In genomic region chr5:110559679-110560078, GRCm38 (mm10) we compare ENCODE assay signal across 34 mouse cellular contexts. TPM values are rescaled to one million over a fixed set of nuclear protein-coding genes. Genes with fewer than 3 reads are reported as not detected.
"Had no signal": no experiment of that assay in that cellular context is flagged by ENCODE, and none has a peak within 500 bp of the region (broad histone marks: within the 10 kb centered on the region; RNA-seq: fewer than 3 reads in every experiment).

No protein-coding gene starts in this region.

- H3K4me1 ChIP-seq: heart, embryonic 10.5 days; heart, embryonic 12.5 days; heart, embryonic 13.5 days; heart, embryonic 15.5 days; hindbrain, embryonic 12.5 days; hindbrain, embryonic 15.5 days; intestine, embryonic 15.5 days; kidney, embryonic 15.5 days had no signal

- H3K27me3 ChIP-seq: heart, embryonic 12.5 days; heart, embryonic 15.5 days; hindbrain, embryonic 12.5 days; hindbrain, embryonic 13.5 days; hindbrain, embryonic 15.5 days; intestine, embryonic 15.5 days; kidney, embryonic 15.5 days had no signal

- H3K27ac ChIP-seq: heart, embryonic 10.5 days; heart, embryonic 13.5 days; heart, embryonic 15.5 days; hindbrain, embryonic 10.5 days; hindbrain, embryonic 12.5 days; hindbrain, embryonic 13.5 days; hindbrain, embryonic 14.5 days; hindbrain, embryonic 15.5 days; hindbrain, postnatal 0 days; intestine, embryonic 15.5 days; kidney, embryonic 15.5 days; kidney, postnatal 0 days; layer of hippocampus, adult 2 months had no signal

- DNase-seq: heart, postnatal 10 days; heart, postnatal 14 days; heart, postnatal 4 days; kidney, adult 11 months; kidney, adult 18-20 months; kidney, adult 2 months; kidney, adult 8-10 months; kidney, adult 9 months; kidney, postnatal 10 days; kidney, postnatal 14 days; kidney, postnatal 25 days; kidney, postnatal 36 days; kidney, postnatal 4 days; layer of hippocampus, adult 9-11 months; layer of hippocampus, postnatal 36 days had no signal

- H3K4me3 ChIP-seq: heart, embryonic 10.5 days; heart, embryonic 12.5 days; heart, embryonic 13.5 days; heart, embryonic 15.5 days; hindbrain, embryonic 10.5 days; hindbrain, embryonic 12.5 days; hindbrain, embryonic 13.5 days; hindbrain, embryonic 15.5 days; intestine, embryonic 15.5 days; kidney, embryonic 15.5 days; layer of hippocampus, adult 2 months had no signal

RNA-seq across cellular contexts. Expression of gene Galnt9, which starts 15.5 kb away (rescaled TPM):
- total RNA-seq: heart, postnatal 10 days; heart, postnatal 14 days; heart, postnatal 25 days; heart, postnatal 4 days; hematopoietic stem cell, adult 5-6 weeks had no signal
- polyA plus RNA-seq: heart, embryonic 10.5 days; heart, embryonic 11.5 days; heart, embryonic 12.5 days; heart, embryonic 13.5 days; heart, postnatal 0 days; kidney, embryonic 14.5 days had no signal
